Mouse (Mus musculus) heart, adult 2 months (tissue): ENCODE data around the gene Ehbp1. TPM values are rescaled to one million over a fixed set of nuclear protein-coding genes. Genes with fewer than 3 reads are reported as not detected.

Experiments
- DNase-seq, 2 experiments: peaks; one replicate each; pipeline ENCODE4 v3.0.0; 2021
- H3K27ac ChIP-seq: fragments of 200-600 bp; 2 replicates; pipeline ENCODE4 v1.8.1; 2022
- H3K27me3 ChIP-seq: fragments of 200-500 bp; 2 replicates; pipeline ENCODE4 v1.6.1; 2012; ENCODE audit warnings: mild to moderate bottlenecking, low read length, inconsistent platforms, mixed read lengths; ENCODE audit not compliant: control insufficient read depth, insufficient read depth
- H3K36me3 ChIP-seq: fragments of 200-500 bp; 2 replicates; pipeline ENCODE4 v1.6.1; 2012; ENCODE audit warnings: low read length, inconsistent platforms; ENCODE audit not compliant: control insufficient read depth, insufficient read depth
- H3K4me1 ChIP-seq: fragments of 200-500 bp; 2 replicates; pipeline ENCODE4 v1.6.1; 2011; ENCODE audit warnings: low read length; ENCODE audit not compliant: control insufficient read depth, insufficient read depth
- H3K4me3 ChIP-seq: fragments of 200-600 bp; 2 replicates; pipeline ENCODE4 v1.8.1; 2022
- H3K79me2 ChIP-seq: fragments of 200-500 bp; replicated peaks from 2 replicates; pipeline ENCODE4 v1.6.1; 2012; ENCODE audit warnings: mild to moderate bottlenecking, inconsistent platforms, low read length, moderate library complexity, mixed read lengths; ENCODE audit not compliant: control insufficient read depth, insufficient read depth
- H3K9ac ChIP-seq: fragments of 200-500 bp; 2 replicates; pipeline ENCODE4 v1.6.1; 2012; ENCODE audit warnings: low read depth, mild to moderate bottlenecking, control low read depth, inconsistent platforms, low read length, mixed read lengths
- CTCF ChIP-seq: fragments of 200-600 bp; IDR thresholded peaks from 2 replicates; pipeline ENCODE4 v1.8.1; 2022; ENCODE audit warnings: antibody characterized with exemption, mild to moderate bottlenecking, moderate library complexity
- EP300 ChIP-seq: fragments of 200-500 bp; IDR thresholded peaks from 2 replicates; pipeline ENCODE4 v1.6.1; 2011; ENCODE audit warnings: low read depth, low read length, control low read depth; ENCODE audit not compliant: insufficient read depth
- POLR2A ChIP-seq: fragments of 200-500 bp; IDR thresholded peaks from 2 replicates; pipeline ENCODE4 v1.6.1; 2011; ENCODE audit warnings: mild to moderate bottlenecking, low read depth, low read length, control low read depth; ENCODE audit not compliant: insufficient read depth
- WGBS: fragments of 180-500 bp; shearing (Covaris S2); methylation state at CpG from one replicate; pipeline ENCODE4 v1.1.7; 2018; 5-methylcytosine and 5-hydroxymethylcytosine counted together
- intact Hi-C: fragments of 180-260 bp; cut with DNase I; formaldehyde crosslinking; loops from one replicate; pipeline ENCODE4 v1.15.1; 2025
- polyA plus RNA-seq: library from polyadenylated mRNA; depleted of rRNA; stranded (reverse); fragments of >200 nt; gene quantifications from 2 replicates; pipeline ENCODE4 v1.2.3, GENCODE M21; 2012
- total RNA-seq, 2 experiments: library from RNA; stranded (reverse); gene quantifications; 2 replicates each; pipeline ENCODE4 v1.2.3; 2021

Ehbp1 gene
- total and polyA plus RNA-seq, 3 experiments: 21.3 to 133 (median 111) TPM

- TF ChIP-seq POLR2A: no peak
- TF ChIP-seq CTCF: no peak
- TF ChIP-seq EP300: no peak
- DNase-seq: no peak
- H3K9ac ChIP-seq: no peak overlapping the region
- H3K4me1 ChIP-seq: peaks cover 4% of the 10 kb centered on the region
- 93% methylated on average over 4 of the region's 4 CpGs for WGBS
- H3K27me3 ChIP-seq: no peaks in the 10 kb centered on the region
- intact Hi-C loops: loop anchor here (5.0 kb wide), 1 partner anchor 39 kb away; no protein-coding TSS in a partner anchor
- peaks cover 25% of the 10 kb centered on the region for H3K36me3 ChIP-seq
- H3K79me2 ChIP-seq: no peaks in the 10 kb centered on the region
- H3K4me3 ChIP-seq: no peak overlapping the region
- no peak overlapping the region for H3K27ac ChIP-seq
Observed at GRCm38 (mm10) chr11:22157882-22158281, 184.2 kb downstream of the Ehbp1 start.

DNA sequence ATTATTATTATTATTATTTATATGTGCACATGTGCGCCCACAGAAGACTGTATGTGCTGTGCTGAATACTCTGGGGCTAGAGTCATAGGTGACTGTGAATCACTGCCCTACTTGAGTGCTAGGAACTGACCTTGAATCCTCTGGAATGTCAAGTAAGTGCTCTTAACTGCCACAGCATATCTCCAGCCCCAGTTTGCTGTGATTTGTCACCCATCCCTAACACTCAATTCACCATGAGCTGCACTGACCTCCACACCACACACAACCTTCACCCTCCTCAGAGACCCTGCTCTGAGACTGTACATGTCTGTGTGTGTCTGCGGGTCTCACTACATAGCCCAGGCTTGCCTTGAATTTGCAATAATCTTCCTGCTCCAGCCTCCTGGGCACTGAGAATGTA, 185.9 kb downstream of the Ehbp1 start:
- TF ChIP-seq POLR2A: no peak
- TF ChIP-seq EP300: no peak
- no peak for TF ChIP-seq CTCF
- peak; percentile 13 to 26 for DNase-seq
- H3K79me2 ChIP-seq: no peaks in the 10 kb centered on the region

GRCm38 (mm10) chr11:22155366-22156095, 186.6 kb downstream of the Ehbp1 start:
- no peak for DNase-seq
- peaks cover 4% of the 10 kb centered on the region for H3K4me1 ChIP-seq
- no peak overlapping the region for H3K4me3 ChIP-seq

More for the DNA sequence above, 185.9 kb downstream of the Ehbp1 start:
- Histone ChIP-seq H3K4me1 (peaks cover 4% of the 10 kb centered on the region), H3K4me3 (no peak overlapping the region), H3K9ac (no peak overlapping the region), H3K36me3 (peaks cover 26% of the 10 kb centered on the region), H3K27me3 (no peaks in the 10 kb centered on the region), H3K27ac (peak overlapping the region; percentile 70)
- WGBS: 80% methylated on average over 2 of the region's 2 CpGs
- intact Hi-C loops: loop anchor here (5.0 kb wide), 1 partner anchor 41 kb away; no protein-coding TSS in a partner anchor

DNA sequence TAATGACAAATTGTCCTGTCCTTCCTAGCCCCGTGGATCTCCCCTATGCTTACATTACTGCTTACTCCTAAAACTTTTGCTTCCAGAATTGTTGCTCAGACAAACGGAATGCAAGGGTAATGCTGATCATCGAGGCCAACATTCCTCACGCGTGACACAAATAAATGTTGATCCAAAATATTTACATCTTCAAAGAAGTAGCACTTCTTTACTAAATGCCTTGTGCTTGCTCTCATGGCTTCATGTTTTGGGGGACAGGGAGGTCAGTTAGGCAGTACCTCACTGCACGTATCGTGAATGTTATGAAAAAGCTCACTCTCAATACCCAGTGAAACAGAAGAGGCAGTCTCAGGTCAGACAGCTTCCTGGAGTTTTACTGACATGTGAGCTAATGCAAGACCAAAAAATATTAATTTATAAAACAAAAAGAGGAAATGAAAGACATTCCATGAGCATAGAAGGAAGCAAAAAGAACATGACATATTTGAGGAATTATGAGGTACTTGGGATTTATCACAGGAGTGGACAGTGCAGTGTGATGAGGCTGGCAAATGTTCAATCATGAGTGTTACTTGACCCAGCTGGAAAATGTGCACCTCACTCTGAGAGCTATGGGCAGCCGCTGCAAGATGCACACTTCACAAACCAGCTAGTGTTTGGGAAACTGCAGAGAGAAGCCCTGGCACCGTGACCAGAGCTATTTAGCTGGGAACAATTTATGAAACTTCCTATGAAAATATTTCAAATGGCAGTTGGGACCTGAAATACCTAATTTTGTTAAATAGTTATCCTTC, 187.4 kb downstream of the Ehbp1 start:
- DNase-seq: peak in 1 of 2 experiments; percentile 26
- TF ChIP-seq CTCF (no peak), POLR2A (no peak), EP300 (no peak)
- no peak overlapping the region for H3K4me3 ChIP-seq
- H3K27ac ChIP-seq: peak overlapping the region; percentile 70
- no peak overlapping the region for H3K9ac ChIP-seq
- no peaks in the 10 kb centered on the region for H3K79me2 ChIP-seq
- intact Hi-C loops: loop anchor here (5.0 kb wide), 1 partner anchor 43 kb away; no protein-coding TSS in a partner anchor
- H3K36me3 ChIP-seq: peaks cover 28% of the 10 kb centered on the region
- no peaks in the 10 kb centered on the region for H3K27me3 ChIP-seq
- H3K4me1 ChIP-seq: peaks cover 4% of the 10 kb centered on the region
- 50% methylated on average over 9 of the region's 9 CpGs for WGBS

More at GRCm38 (mm10) chr11:22155366-22156095, 186.6 kb downstream of the Ehbp1 start:
- 61% methylated on average over 3 of the region's 3 CpGs for WGBS
- Histone ChIP-seq H3K36me3 (peaks cover 27% of the 10 kb centered on the region), H3K27me3 (no peaks in the 10 kb centered on the region), H3K27ac (peak overlapping the region; percentile 70), H3K79me2 (no peaks in the 10 kb centered on the region), H3K9ac (no peak overlapping the region)
- no peak for TF ChIP-seq EP300
- TF ChIP-seq CTCF: no peak
- TF ChIP-seq POLR2A: no peak
- intact Hi-C loops: loop anchor here (5.0 kb wide), 1 partner anchor 42 kb away; no protein-coding TSS in a partner anchor

- Histone ChIP-seq H3K27ac (no peak overlapping the region), H3K4me3 (no peak overlapping the region), H3K4me1 (no peaks in the 10 kb centered on the region), H3K79me2 (no peaks in the 10 kb centered on the region), H3K9ac (no peak overlapping the region), H3K27me3 (no peaks in the 10 kb centered on the region), H3K36me3 (peaks cover 3% of the 10 kb centered on the region)
- TF ChIP-seq CTCF (no peak), EP300 (no peak), POLR2A (no peak)
- DNase-seq: no peak
- WGBS: 91% methylated on average over 2 of the region's 2 CpGs
- intact Hi-C loops: no loop called here
Observed at GRCm38 (mm10) chr11:22140737-22141136, 201.4 kb downstream of the Ehbp1 start.
